In the genomic region with DNA sequence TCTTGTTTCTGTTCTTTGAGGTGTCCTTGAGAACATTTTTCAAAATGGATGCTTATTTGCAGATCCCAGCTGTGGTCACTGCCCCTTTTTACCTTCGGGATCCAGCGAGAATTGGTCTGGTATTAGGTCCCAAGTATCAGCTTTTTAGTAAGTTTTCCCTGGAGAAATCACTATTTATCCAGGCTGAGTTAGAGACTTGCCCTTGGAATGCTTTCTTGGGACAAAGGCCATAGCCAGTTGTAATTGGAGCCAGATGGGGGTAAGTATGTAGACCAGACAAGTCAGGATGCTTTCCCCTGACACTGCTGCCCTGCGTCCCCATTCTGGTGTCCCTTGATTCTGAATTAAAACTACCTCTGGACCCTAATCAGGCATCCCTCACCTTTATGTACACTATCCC, we compare ENCODE assay signal across 14 mouse cellular contexts.
"Had no signal": no experiment of that assay in that cellular context is flagged by ENCODE, and none has a peak within 500 bp of the region (broad histone marks: within the 10 kb centered on the region; RNA-seq: fewer than 3 reads in every experiment).

No protein-coding gene starts in this region.

- H3K27ac ChIP-seq: limb, embryonic 13.5 days; liver, embryonic 14.5 days; midbrain, embryonic 15.5 days; neural tube, embryonic 13.5 days; stomach, embryonic 15.5 days had no signal

- H3K27me3 ChIP-seq: limb, embryonic 13.5 days; midbrain, embryonic 15.5 days; neural tube, embryonic 13.5 days; stomach, embryonic 15.5 days had no signal

- H3K4me1 ChIP-seq: limb, embryonic 13.5 days; midbrain, embryonic 15.5 days; neural tube, embryonic 13.5 days; stomach, embryonic 15.5 days had no signal

- H3K4me3 ChIP-seq: limb, embryonic 13.5 days; midbrain, embryonic 15.5 days; neural tube, embryonic 13.5 days; stomach, embryonic 15.5 days had no signal

- H3K36me3 ChIP-seq: limb, embryonic 13.5 days; midbrain, embryonic 15.5 days; neural tube, embryonic 13.5 days; stomach, embryonic 15.5 days had no signal

- H3K9me3 ChIP-seq: limb, embryonic 13.5 days; midbrain, embryonic 15.5 days; neural tube, embryonic 13.5 days; stomach, embryonic 15.5 days had no signal

- DNase-seq: kidney, adult 18-20 months; kidney, postnatal 14 days; layer of hippocampus, adult 9-11 months; left cerebral cortex, postnatal 4 days; lung, adult 18-20 months; lung, postnatal 4 days; right cerebral cortex, postnatal 14 days; thymus, adult 2 months; thymus, postnatal 36 days had no signal
